27 mouse cellular contexts compared by ENCODE assay signal in the genomic region with DNA sequence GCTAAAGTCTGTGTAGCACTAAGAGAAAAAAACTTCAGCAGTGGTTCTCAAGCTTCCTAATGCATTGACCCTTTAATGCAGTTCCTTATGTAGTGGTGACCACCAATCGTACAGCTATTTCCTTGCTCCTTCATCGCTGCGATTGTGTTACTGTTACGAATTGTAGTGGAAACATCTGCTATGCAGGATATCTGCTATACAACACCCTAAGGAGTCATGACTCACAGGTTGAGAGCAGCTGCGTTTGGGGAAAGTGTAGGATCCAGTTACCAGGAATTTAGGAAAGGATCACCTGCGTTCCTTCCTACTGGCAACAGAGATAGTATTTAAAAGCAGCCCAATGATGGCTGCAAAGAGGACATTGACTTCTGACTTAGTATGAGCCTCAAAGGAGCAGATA.
DNase-seq lines count a peak whose midpoint lies in the region; ATAC-seq and TF ChIP-seq lines count a peak whose summit lies in the region.
"Had no signal": no experiment of that assay in that cellular context is flagged by ENCODE, and none has a peak within 500 bp of the region (broad histone marks: within the 10 kb centered on the region; RNA-seq: fewer than 3 reads in every experiment).

No protein-coding gene starts in this region.

- no peaks in the 10 kb centered on the region for H3K9me3 ChIP-seq in limb, embryonic 11.5 days (ENCODE audit: control insufficient read depth, low read length)
- no peaks in the 10 kb centered on the region for H3K9me3 ChIP-seq in kidney, embryonic 14.5 days (ENCODE audit: control insufficient read depth, low read length)
- H3K9me3 ChIP-seq: embryonic facial prominence, embryonic 12.5 days; forebrain, embryonic 10.5 days; forebrain, embryonic 15.5 days; heart, embryonic 10.5 days; lung, embryonic 15.5 days; midbrain, embryonic 12.5 days; neural tube, embryonic 13.5 days had no signal

- no peaks in the 10 kb centered on the region for H3K36me3 ChIP-seq in C2C12 (ENCODE audit: control insufficient read depth, insufficient read depth)
- no peaks in the 10 kb centered on the region for H3K36me3 ChIP-seq in limb, embryonic 11.5 days (ENCODE audit: control insufficient read depth, insufficient read depth, low read length)
- H3K36me3 ChIP-seq in kidney, embryonic 14.5 days (ENCODE audit: control insufficient read depth, insufficient read depth, low read length), result no peaks in the 10 kb centered on the region
- H3K36me3 ChIP-seq: embryonic facial prominence, embryonic 12.5 days; forebrain, embryonic 10.5 days; forebrain, embryonic 15.5 days; heart, embryonic 10.5 days; lung, embryonic 15.5 days; midbrain, embryonic 12.5 days; neural tube, embryonic 13.5 days had no signal

- ATAC-seq in limb, embryonic 11.5 days (ENCODE audit: insufficient number of reproducible peaks, low FRiP score, low TSS enrichment, low read depth), result peak; percentile 51; the same call in 1 of the 2 replicates
- ATAC-seq in kidney, embryonic 14.5 days (ENCODE audit: low FRiP score, low TSS enrichment), result no peak
- ATAC-seq: CD4-positive, CD25-positive, alpha-beta regulatory T cell, adult 4 months; forebrain, embryonic 15.5 days; intestine, postnatal 0 days had no signal

- peak; percentile 14 for DNase-seq in embryo, embryonic 10.5 days (ENCODE audit: low spot score)
- DNase-seq in embryo, embryonic 11 days, result no peak
- no peak for DNase-seq in limb, embryonic 11.5 days (ENCODE audit: low spot score)
- peak; percentile 37 for DNase-seq in mesoderm, embryonic 11.5 days (ENCODE audit: low read depth, low spot score)
- DNase-seq in thymus, postnatal 10 days (ENCODE audit: low spot score in 2 of 2), result no peak
- DNase-seq: adrenal gland, postnatal 14 days; cerebellum, adult 11 months; cerebellum, adult 9-11 months; gastrocnemius, postnatal 10 days; kidney, adult 9 months; kidney, postnatal 25 days; thymus, postnatal 14 days had no signal

- no peak overlapping the region for H3K4me2 ChIP-seq in limb, embryonic 11.5 days (ENCODE audit: low read depth, severe bottlenecking)
- H3K4me2 ChIP-seq in kidney, embryonic 14.5 days (replicated peaks; ENCODE audit: low read depth, low read length), result no peak overlapping the region
- H3K4me2 ChIP-seq: embryonic facial prominence, embryonic 12.5 days; forebrain, embryonic 15.5 days; hindbrain, embryonic 14.5 days; liver, embryonic 11.5 days; lung, embryonic 15.5 days; midbrain, embryonic 12.5 days; neural tube, embryonic 13.5 days had no signal

- 55% methylated on average over 6 of the region's 6 CpGs for WGBS in limb, embryonic 11.5 days
- WGBS in kidney, embryonic 14.5 days, result 64% methylated on average over 6 of the region's 6 CpGs

- no peak overlapping the region for H3K4me3 ChIP-seq in C2C12 (ENCODE audit: insufficient read depth, poor library complexity, severe bottlenecking)
- H3K4me3 ChIP-seq in limb, embryonic 11.5 days (ENCODE audit: low read depth, low read length), result no peak overlapping the region
- H3K4me3 ChIP-seq in kidney, embryonic 14.5 days (ENCODE audit: low read length), result no peak overlapping the region
- H3K4me3 ChIP-seq: embryonic facial prominence, embryonic 12.5 days; forebrain, embryonic 10.5 days; forebrain, embryonic 15.5 days; heart, embryonic 10.5 days; layer of hippocampus, adult 2 months; left cerebral cortex, adult 2 months; lung, embryonic 15.5 days; midbrain, embryonic 12.5 days; neural tube, embryonic 13.5 days had no signal

- no peaks in the 10 kb centered on the region for H3K27me3 ChIP-seq in C2C12 (ENCODE audit: control insufficient read depth, insufficient read depth, insufficient read length)
- H3K27me3 ChIP-seq in limb, embryonic 11.5 days (ENCODE audit: control insufficient read depth, insufficient read depth, low read length), result no peaks in the 10 kb centered on the region
- no peaks in the 10 kb centered on the region for H3K27me3 ChIP-seq in kidney, embryonic 14.5 days (ENCODE audit: control insufficient read depth, insufficient read depth, low read length)
- H3K27me3 ChIP-seq: embryonic facial prominence, embryonic 12.5 days; forebrain, embryonic 15.5 days; lung, embryonic 15.5 days; neural tube, embryonic 13.5 days had no signal

- no peak overlapping the region for H3ac ChIP-seq in C2C12 (ENCODE audit: control insufficient read depth, insufficient read length, low read depth)

- no peaks in the 10 kb centered on the region for H3K79me2 ChIP-seq in C2C12 (ENCODE audit: control insufficient read depth, insufficient read depth)

- H3K79me3 ChIP-seq in C2C12 (ENCODE audit: low read depth), result no peaks in the 10 kb centered on the region

- TF ChIP-seq CTCF in C2C12 (IDR thresholded peaks at IDR 0.05; ENCODE audit: control insufficient read depth, insufficient read depth, insufficient read length), result no peak

- 0 out of 2 replicates have a peak, but pooled peaks cover 13% of the 10 kb centered on the region for H3K4me1 ChIP-seq in limb, embryonic 11.5 days (ENCODE audit: control insufficient read depth, insufficient read depth, low read length)
- H3K4me1 ChIP-seq in kidney, embryonic 14.5 days (ENCODE audit: control insufficient read depth, insufficient read depth, low read length), result 0 out of 2 replicates have a peak, but pooled peaks cover 6% of the 10 kb centered on the region
- H3K4me1 ChIP-seq: forebrain, embryonic 15.5 days; heart, embryonic 10.5 days; lung, embryonic 15.5 days had no signal

- no peak overlapping the region for H3K9ac ChIP-seq in limb, embryonic 11.5 days (ENCODE audit: low read length)
- no peak overlapping the region for H3K9ac ChIP-seq in kidney, embryonic 14.5 days (ENCODE audit: low read depth, low read length)
- H3K9ac ChIP-seq: embryonic facial prominence, embryonic 12.5 days; forebrain, embryonic 15.5 days; hindbrain, embryonic 14.5 days; lung, embryonic 15.5 days; midbrain, embryonic 12.5 days; neural tube, embryonic 13.5 days had no signal

- no peak overlapping the region for H3K27ac ChIP-seq in limb, embryonic 11.5 days (replicated peaks; ENCODE audit: low read depth, low read length)
- no peak overlapping the region for H3K27ac ChIP-seq in kidney, embryonic 14.5 days (ENCODE audit: low read depth, low read length)
- H3K27ac ChIP-seq: embryonic facial prominence, embryonic 12.5 days; forebrain, embryonic 10.5 days; forebrain, embryonic 15.5 days; heart, embryonic 10.5 days; hindbrain, embryonic 14.5 days; layer of hippocampus, adult 2 months; left cerebral cortex, adult 2 months; lung, embryonic 15.5 days; midbrain, embryonic 12.5 days; neural tube, embryonic 13.5 days had no signal

TF ChIP-seq in C2C12, 6 proteins besides CTCF, POLR2A, EP300 and RAD21:
- TF ChIP-seq MYOD1 (IDR thresholded peaks at IDR 0.05; ENCODE audit: control insufficient read depth, insufficient read length, low read depth) (peak; percentile 92), MAX (IDR thresholded peaks at IDR 0.05) (no peak)
TF ChIP-seq in C2C12: peak in this region for 1.

Comparison
In these comparisons a context has a peak if more than half of its experiments do, and no peak if none do; other contexts are left out.
1. DNase-seq: peak in embryo, embryonic 10.5 days (single experiment) and mesoderm, embryonic 11.5 days (single experiment); none in embryo, embryonic 11 days (single experiment), limb, embryonic 11.5 days (single experiment) and thymus, postnatal 10 days (0 of 2).